Mouse (Mus musculus): ENCODE data around the gene Psmb2. TPM values are rescaled to one million over a fixed set of nuclear protein-coding genes. Genes with fewer than 3 reads are reported as not detected.

Psmb2 gene
- polyA plus RNA-seq, 1 experiment from 2014 or later: 342 TPM

- H3K9me3 ChIP-seq (ENCODE audit: low read length): no peaks in the 10 kb centered on the region
- no peaks in the 10 kb centered on the region for H3K36me3 ChIP-seq (ENCODE audit: insufficient read depth, low read length)
- H3K4me2 ChIP-seq (replicated peaks; ENCODE audit: low read depth, low read length): peak overlapping the region; percentile 55
- WGBS: 7% methylated on average over 39 of the region's 51 CpGs
- H3K4me1 ChIP-seq (ENCODE audit: insufficient read depth, low read depth, low read length): peaks cover 5% of the 10 kb centered on the region; the same call in 1 of the 2 replicates
- H3K27me3 ChIP-seq (replicated peaks; ENCODE audit: insufficient read depth, low read length): peaks cover 76% of the 10 kb centered on the region
- no peak overlapping the region for H3K9ac ChIP-seq (replicated peaks; ENCODE audit: low read depth)
- no peak overlapping the region for H3K27ac ChIP-seq (ENCODE audit: low read length)
- TF ChIP-seq EP300 (IDR thresholded peaks at IDR 0.05): no peak
- no peak for TF ChIP-seq CTCF (IDR thresholded peaks at IDR 0.05)
- ATAC-seq (peak; percentile 7; the same call in 1 of the 2 replicates), DNase-seq (ENCODE audit: low spot score) (no peak)
- H3K4me3 ChIP-seq (ENCODE audit: low read depth, low read length): peak overlapping the region; percentile 33
These were observed 57.4 kb downstream of the Psmb2 start for GRCm38 (mm10) chr4:126734700-126735381.

DNA sequence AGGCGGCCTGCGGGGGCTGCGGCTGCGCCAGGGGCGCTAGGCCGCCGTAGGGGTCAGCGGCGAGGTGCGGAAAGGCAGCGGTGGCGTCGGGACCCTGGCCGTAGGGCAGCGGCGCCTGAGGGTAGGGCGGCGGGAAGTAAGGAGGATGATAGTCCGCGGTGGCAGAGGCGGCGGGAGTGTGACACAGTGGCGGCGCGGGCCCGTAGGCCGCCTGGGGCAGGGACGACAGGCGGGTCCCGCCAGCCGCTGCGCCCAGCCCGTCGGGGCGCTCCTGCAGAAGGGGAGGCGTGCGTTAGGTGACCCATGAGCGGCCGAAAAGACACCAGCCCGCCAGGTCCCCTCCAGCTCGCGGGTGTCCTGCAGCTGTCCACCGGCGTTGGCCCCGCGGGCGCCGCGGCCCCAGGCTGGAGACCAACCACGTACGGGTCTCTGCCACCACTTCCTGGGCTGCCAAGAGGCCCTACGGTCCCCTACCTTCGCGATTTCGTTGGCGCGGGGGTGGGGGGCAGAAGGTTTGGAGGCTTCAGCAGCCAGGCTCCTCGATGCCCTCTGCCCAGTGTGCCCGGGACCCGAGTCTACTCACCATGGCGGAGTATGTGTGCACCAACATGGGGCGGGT lies 58.1 kb downstream of the Psmb2 start:
- TF ChIP-seq CTCF (IDR thresholded peaks at IDR 0.05) (no peak), EP300 (IDR thresholded peaks at IDR 0.05) (no peak)
- Histone ChIP-seq H3K4me1 (ENCODE audit: insufficient read depth, low read depth, low read length) (peaks cover 5% of the 10 kb centered on the region; the same call in 1 of the 2 replicates), H3K9ac (replicated peaks; ENCODE audit: low read depth) (no peak overlapping the region), H3K27ac (ENCODE audit: low read length) (no peak overlapping the region), H3K4me2 (replicated peaks; ENCODE audit: low read depth, low read length) (peak overlapping the region; percentile 55), H3K27me3 (replicated peaks; ENCODE audit: insufficient read depth, low read length) (peaks cover 70% of the 10 kb centered on the region), H3K36me3 (ENCODE audit: insufficient read depth, low read length) (no peaks in the 10 kb centered on the region), H3K9me3 (ENCODE audit: low read length) (no peaks in the 10 kb centered on the region), H3K4me3 (ENCODE audit: low read depth, low read length) (peak overlapping the region; percentile 33)
- no peak for DNase-seq (ENCODE audit: low spot score)
- ATAC-seq: peak; percentile 25
- WGBS: 4% methylated on average over 30 of the region's 62 CpGs

- peak within 1 kb of the TSS; percentile 33 for H3K4me3 ChIP-seq (ENCODE audit: low read depth, low read length)
- no peaks in the 10 kb centered on the region for H3K36me3 ChIP-seq (ENCODE audit: insufficient read depth, low read length)
- DNase-seq (ENCODE audit: low spot score): peak; percentile 42
- H3K4me2 ChIP-seq (replicated peaks; ENCODE audit: low read depth, low read length): peak within 1 kb of the TSS; percentile 55
- ATAC-seq: peak; percentile 71
- no peak within 1 kb of the TSS for H3K9ac ChIP-seq (replicated peaks; ENCODE audit: low read depth)
- WGBS: 2% methylated on average over 31 of the region's 32 CpGs
- H3K9me3 ChIP-seq (ENCODE audit: low read length): no peaks in the 10 kb centered on the region
- peaks cover 65% of the 10 kb centered on the region for H3K27me3 ChIP-seq (replicated peaks; ENCODE audit: insufficient read depth, low read length)
- TF ChIP-seq CTCF (IDR thresholded peaks at IDR 0.05): no peak
- TF ChIP-seq EP300 (IDR thresholded peaks at IDR 0.05): no peak
- no peak within 1 kb of the TSS for H3K27ac ChIP-seq (ENCODE audit: low read length)
- H3K4me1 ChIP-seq (ENCODE audit: insufficient read depth, low read depth, low read length): peaks cover 5% of the 10 kb centered on the region; the same call in 1 of the 2 replicates
These were observed 58.6 kb downstream of the Psmb2 start, which contains the start of gene Tfap2e for GRCm38 (mm10) chr4:126736001-126736414. Gene Tfap2e (minus strand): TSS chr4:126736240.

DNA sequence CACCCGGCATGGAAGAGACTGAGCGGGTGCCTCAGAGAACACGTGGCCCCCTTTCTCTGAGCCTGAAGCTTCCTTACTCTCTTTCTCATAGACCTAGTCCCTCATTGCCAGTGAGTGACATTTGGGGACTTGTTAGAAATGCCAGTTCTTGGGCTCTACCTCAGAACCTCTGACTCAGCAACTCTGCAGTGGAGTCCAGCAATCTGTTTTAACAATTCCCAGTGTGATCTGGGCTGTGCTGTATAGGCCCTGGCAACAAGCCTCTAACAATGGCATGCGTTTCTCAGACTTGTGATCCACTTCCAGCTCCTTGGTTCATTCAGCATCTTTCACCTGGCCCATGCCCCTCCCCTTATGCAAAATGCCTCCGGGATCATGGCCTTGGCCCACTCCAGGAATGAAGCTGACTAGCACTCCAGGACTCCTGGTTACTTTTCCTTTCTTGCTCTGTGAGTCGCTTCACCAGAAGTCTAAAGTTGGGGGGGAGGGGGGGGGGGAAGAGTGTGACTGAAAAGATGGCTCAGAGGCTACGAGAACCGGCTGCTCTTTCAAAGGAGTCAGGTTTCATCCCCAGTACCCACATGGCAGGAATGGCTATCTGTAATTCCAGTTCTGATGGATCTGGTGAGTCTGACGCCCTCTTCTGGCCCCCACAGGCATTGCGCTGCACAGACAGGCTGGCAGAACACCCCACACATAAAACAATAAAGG lies 62.7 kb downstream of the Psmb2 start:
- TF ChIP-seq CTCF (IDR thresholded peaks at IDR 0.05) (peak; percentile 58), EP300 (IDR thresholded peaks at IDR 0.05) (no peak)
- Histone ChIP-seq H3K27me3 (replicated peaks; ENCODE audit: insufficient read depth, low read length) (peaks cover 30% of the 10 kb centered on the region), H3K9me3 (ENCODE audit: low read length) (no peaks in the 10 kb centered on the region), H3K4me2 (replicated peaks; ENCODE audit: low read depth, low read length) (no peak overlapping the region), H3K27ac (ENCODE audit: low read length) (no peak overlapping the region), H3K4me1 (ENCODE audit: insufficient read depth, low read depth, low read length) (peaks cover 5% of the 10 kb centered on the region; the same call in 1 of the 2 replicates), H3K4me3 (ENCODE audit: low read depth, low read length) (no peak overlapping the region), H3K9ac (replicated peaks; ENCODE audit: low read depth) (no peak overlapping the region), H3K36me3 (ENCODE audit: insufficient read depth, low read length) (no peaks in the 10 kb centered on the region)
- WGBS: 30% methylated on average over 10 of the region's 10 CpGs
- DNase-seq (ENCODE audit: low spot score): no peak
- no peak for ATAC-seq

GRCm38 (mm10) chr4:126741448-126741847 lies 64.0 kb downstream of the Psmb2 start:
- Histone ChIP-seq H3K4me3 (ENCODE audit: low read depth, low read length) (no peak overlapping the region), H3K36me3 (ENCODE audit: insufficient read depth, low read length) (no peaks in the 10 kb centered on the region), H3K27ac (ENCODE audit: low read length) (no peak overlapping the region), H3K27me3 (replicated peaks; ENCODE audit: insufficient read depth, low read length) (peaks cover 17% of the 10 kb centered on the region; the same call in 1 of the 2 replicates), H3K9ac (replicated peaks; ENCODE audit: low read depth) (no peak overlapping the region), H3K9me3 (ENCODE audit: low read length) (no peaks in the 10 kb centered on the region), H3K4me2 (replicated peaks; ENCODE audit: low read depth, low read length) (no peak overlapping the region), H3K4me1 (ENCODE audit: insufficient read depth, low read depth, low read length) (no peaks in the 10 kb centered on the region)
- WGBS: 2% methylated on average over 12 of the region's 12 CpGs
- no peak for TF ChIP-seq EP300 (IDR thresholded peaks at IDR 0.05)
- TF ChIP-seq CTCF (IDR thresholded peaks at IDR 0.05): peak; percentile 89
- peak; percentile 57; the same call in 1 of the 2 replicates for ATAC-seq
- peak; percentile 78 for DNase-seq (ENCODE audit: low spot score)

- Histone ChIP-seq H3K27ac (ENCODE audit: low read length) (no peak overlapping the region), H3K4me3 (ENCODE audit: low read depth, low read length) (no peak overlapping the region), H3K9ac (replicated peaks; ENCODE audit: low read depth) (no peak overlapping the region), H3K27me3 (replicated peaks; ENCODE audit: insufficient read depth, low read length) (peaks cover 7% of the 10 kb centered on the region; the same call in 1 of the 2 replicates), H3K9me3 (ENCODE audit: low read length) (no peaks in the 10 kb centered on the region), H3K36me3 (ENCODE audit: insufficient read depth, low read length) (no peaks in the 10 kb centered on the region), H3K4me1 (ENCODE audit: insufficient read depth, low read depth, low read length) (no peaks in the 10 kb centered on the region), H3K4me2 (replicated peaks; ENCODE audit: low read depth, low read length) (no peak overlapping the region)
- ATAC-seq (no peak), DNase-seq (ENCODE audit: low spot score) (no peak)
- TF ChIP-seq EP300 (IDR thresholded peaks at IDR 0.05): no peak
- no peak for TF ChIP-seq CTCF (IDR thresholded peaks at IDR 0.05)
- 48% methylated on average over 2 of the region's 2 CpGs for WGBS
These were observed 65.5 kb downstream of the Psmb2 start for GRCm38 (mm10) chr4:126742976-126743375.
